Mouse (Mus musculus) cerebellum, adult 2 months (tissue): ENCODE measurements around the gene Fbxw21. TPM values are rescaled to one million over a fixed set of nuclear protein-coding genes. Genes with fewer than 3 reads are reported as not detected.

ENCODE experiments used
- DNase-seq, 2 experiments: peaks; one replicate each; pipeline ENCODE4 v3.0.0; 2021
- H3K27ac ChIP-seq: fragments of 200-500 bp; 2 replicates; pipeline ENCODE4 v1.5.1; 2012; ENCODE audit warnings: low read length, control low read depth, inconsistent platforms; ENCODE audit not compliant: insufficient read depth
- H3K27me3 ChIP-seq: fragments of 200-500 bp; 2 replicates; pipeline ENCODE4 v1.6.1; 2012; ENCODE audit warnings: inconsistent platforms, mild to moderate bottlenecking, low read length, moderate library complexity; ENCODE audit not compliant: control insufficient read depth, insufficient read depth
- H3K4me1 ChIP-seq: fragments of 200-500 bp; 2 replicates; pipeline ENCODE4 v1.6.1; 2011; ENCODE audit warnings: low read length; ENCODE audit not compliant: control insufficient read depth, insufficient read depth
- H3K4me3 ChIP-seq: fragments of 200-500 bp; replicated peaks from 2 replicates; pipeline ENCODE3; 2011; ENCODE audit warnings: mild to moderate bottlenecking, low read depth, low read length, control low read depth; ENCODE audit not compliant: insufficient read depth
- CTCF ChIP-seq: fragments of 200-500 bp; IDR thresholded peaks from 2 replicates; pipeline ENCODE4 v1.5.1; 2011; ENCODE audit warnings: low read depth, mild to moderate bottlenecking, control low read depth, low read length, moderate library complexity, borderline replicate concordance; ENCODE audit not compliant: insufficient read depth
- POLR2A ChIP-seq: fragments of 200-500 bp; IDR thresholded peaks from 2 replicates; pipeline ENCODE4 v1.6.1; 2011; ENCODE audit warnings: low read length, control low read depth, borderline replicate concordance; ENCODE audit not compliant: insufficient read depth
- WGBS: fragments of 180-500 bp; shearing (Covaris S2); methylation state at CpG from one replicate; pipeline ENCODE4 v1.1.7; 2018; 5-methylcytosine and 5-hydroxymethylcytosine counted together
- polyA plus RNA-seq: library from polyadenylated mRNA; depleted of rRNA; stranded (reverse); fragments of >200 nt; gene quantifications from 2 replicates; pipeline ENCODE4 v1.2.3, GENCODE M21; 2012; rRNA removed

Fbxw21 gene
- polyA plus RNA-seq, 1 experiment = not detected

DNA sequence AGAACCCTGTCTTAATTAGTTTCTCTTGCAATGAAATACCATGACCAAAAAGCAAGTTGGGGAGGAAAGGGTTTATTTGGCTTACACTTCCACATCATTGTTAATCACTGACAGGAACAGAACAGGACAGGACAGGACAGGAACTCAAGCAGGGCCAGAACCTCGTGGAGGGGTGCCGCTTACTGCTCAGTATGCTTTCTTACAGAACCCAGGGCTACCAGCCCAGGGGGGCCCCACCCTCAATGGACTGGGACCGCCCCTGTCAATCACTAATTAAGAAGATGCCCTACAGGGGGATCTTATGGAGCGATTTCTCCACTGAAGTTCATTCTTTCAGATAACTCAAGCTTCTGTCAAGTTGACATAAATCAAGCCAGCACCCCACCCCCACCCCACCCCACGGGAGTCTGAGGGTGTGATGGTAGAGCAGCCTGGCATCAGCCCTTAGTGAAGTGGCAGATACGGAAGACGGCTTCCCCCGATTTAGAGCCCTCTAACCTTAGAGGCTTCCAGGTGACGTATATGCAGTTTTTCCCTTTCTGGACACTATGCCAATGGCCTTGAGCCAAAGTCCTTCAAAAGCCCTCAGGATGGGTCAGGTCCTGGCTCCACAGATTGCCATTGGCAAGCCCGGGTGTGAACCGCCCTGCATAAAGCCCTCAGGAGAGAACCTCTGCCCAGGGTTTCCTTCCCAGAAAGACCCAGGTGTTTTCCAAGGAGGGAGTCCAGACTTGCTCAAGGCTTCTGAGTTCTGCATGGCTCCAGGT, 67.9 kb downstream of the Fbxw21 start:
- H3K27ac ChIP-seq = no peak overlapping the region
- DNase-seq = no peak
- no peaks in the 10 kb centered on the region for H3K27me3 ChIP-seq
- H3K4me1 ChIP-seq = no peaks in the 10 kb centered on the region
- H3K4me3 ChIP-seq = no peak overlapping the region
- TF ChIP-seq POLR2A (no peak), CTCF (no peak)
- 34% methylated on average over 11 of the region's 11 CpGs for WGBS

DNA sequence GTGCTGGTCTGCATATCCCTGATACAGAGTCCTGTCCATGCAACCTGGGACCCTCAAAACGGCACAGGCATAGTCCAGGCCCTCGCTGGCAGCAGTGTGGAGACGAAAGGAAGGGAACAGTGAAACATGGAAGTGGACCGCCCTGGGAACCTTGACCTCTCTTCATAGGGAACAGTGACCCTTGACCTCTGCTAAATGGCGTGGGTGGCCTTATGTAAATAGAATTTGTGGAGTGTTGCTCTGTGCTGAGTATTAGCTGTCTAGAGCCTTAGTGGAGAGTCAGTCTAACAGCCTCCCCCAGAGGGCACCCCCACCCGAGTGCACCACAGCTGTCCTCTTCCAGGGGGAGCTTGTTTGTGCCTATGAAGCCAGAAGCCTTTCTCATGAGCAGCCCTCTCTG, 69.0 kb downstream of the Fbxw21 start:
- DNase-seq = no peak
- Histone ChIP-seq H3K4me1 (no peaks in the 10 kb centered on the region), H3K27ac (no peak overlapping the region), H3K4me3 (no peak overlapping the region), H3K27me3 (no peaks in the 10 kb centered on the region)
- 55% methylated on average over 6 of the region's 6 CpGs for WGBS
- TF ChIP-seq CTCF = no peak
- no peak for TF ChIP-seq POLR2A

- TF ChIP-seq POLR2A = no peak
- no peak for TF ChIP-seq CTCF
- DNase-seq = no peak
- 84% methylated on average over 8 of the region's 8 CpGs for WGBS
- Histone ChIP-seq H3K27ac (no peak overlapping the region), H3K4me1 (no peaks in the 10 kb centered on the region), H3K27me3 (no peaks in the 10 kb centered on the region), H3K4me3 (no peak overlapping the region)
Observed at GRCm38 (mm10) chr9:109091802-109092201, 70.0 kb downstream of the Fbxw21 start.

GRCm38 (mm10) chr9:109090446-109090845, 71.4 kb downstream of the Fbxw21 start:
- DNase-seq = no peak
- Histone ChIP-seq H3K4me3 (no peak overlapping the region), H3K27ac (no peak overlapping the region), H3K27me3 (no peaks in the 10 kb centered on the region), H3K4me1 (no peaks in the 10 kb centered on the region)
- TF ChIP-seq CTCF = no peak
- no peak for TF ChIP-seq POLR2A
- WGBS = 47% methylated on average over 15 of the region's 15 CpGs

Other genes starting within 250 kb of the Fbxw21 start
- 0.39 and 0.92 TPM in 2 replicates for gene Tmem89, start 247.4 kb downstream of the Fbxw21 start, polyA plus RNA-seq
- 672 and 690 TPM in 2 replicates for gene Uqcrc1, start 225.4 kb downstream of the Fbxw21 start, polyA plus RNA-seq
- 11.3 and 14.1 TPM in 2 replicates for gene Col7a1, start 208.5 kb downstream of the Fbxw21 start, polyA plus RNA-seq
- 0.47 and 0.48 TPM in 2 replicates for gene Ucn2, start 176.0 kb downstream of the Fbxw21 start, polyA plus RNA-seq
- gene Pfkfb4, start 170.3 kb downstream of the Fbxw21 start, polyA plus RNA-seq = 17.5 and 20.1 TPM in 2 replicates
- 75.0 and 79.8 TPM in 2 replicates for gene Shisa5, start 123.5 kb downstream of the Fbxw21 start, polyA plus RNA-seq
- 39.9 and 40.4 TPM in 2 replicates for gene Trex1, start 102.3 kb downstream of the Fbxw21 start, polyA plus RNA-seq
- gene Atrip, start 87.9 kb downstream of the Fbxw21 start, polyA plus RNA-seq = 38.0 and 39.1 TPM in 2 replicates
- gene Ccdc51, start 79.5 kb downstream of the Fbxw21 start, polyA plus RNA-seq = 6.6 and 7.7 TPM in 2 replicates
- gene Tma7, start 79.5 kb downstream of the Fbxw21 start, polyA plus RNA-seq = 144 and 152 TPM in 2 replicates
- 26.4 and 26.6 TPM in 2 replicates for gene Plxnb1, start 66.7 kb downstream of the Fbxw21 start, polyA plus RNA-seq
- gene Fbxw13, start 33.9 kb upstream of the Fbxw21 start, polyA plus RNA-seq = not detected in 2 replicates
- gene Fbxw20, start 72.7 kb upstream of the Fbxw21 start, polyA plus RNA-seq = not detected in 2 replicates
- not detected in 2 replicates for gene Fbxw14, start 125.6 kb upstream of the Fbxw21 start, polyA plus RNA-seq
- not detected in 2 replicates for gene Fbxw28, start 177.6 kb upstream of the Fbxw21 start, polyA plus RNA-seq
- gene Fbxw22, start 242.3 kb upstream of the Fbxw21 start, polyA plus RNA-seq = not detected in 2 replicates